Mouse (Mus musculus): ENCODE measurements around the gene Ppil4. TPM values are rescaled to one million over a fixed set of nuclear protein-coding genes. Genes with fewer than 3 reads are reported as not detected.
A peak's percentile ranks its signal among the peaks of the same experiment; 100 is the strongest.

The Ppil4 gene
- polyA plus RNA-seq, 1 experiment from 2014 or later: 30.9 TPM

GRCm38 (mm10) chr10:7844161-7844560 lies 51.5 kb downstream of the Ppil4 start:
- no peaks in the 10 kb centered on the region for H3K9me3 ChIP-seq
- 79% methylated on average over 4 of the region's 4 CpGs for WGBS
- no peak for DNase-seq (ENCODE audit: low spot score)

GRCm38 (mm10) chr10:7845136-7845535 lies 52.4 kb downstream of the Ppil4 start:
- 85% methylated on average over 8 of the region's 8 CpGs for WGBS
- Histone ChIP-seq H3K9me3 (no peaks in the 10 kb centered on the region), H3K36me3 (no peaks in the 10 kb centered on the region), H3K4me1 (replicated peaks) (no peaks in the 10 kb centered on the region), H3K4me3 (no peak overlapping the region), H3K27ac (no peak overlapping the region), H3K27me3 (ENCODE audit: insufficient read depth, poor library complexity, severe bottlenecking) (no peaks in the 10 kb centered on the region)
- no peak for DNase-seq (ENCODE audit: low spot score)

More at GRCm38 (mm10) chr10:7844161-7844560, 51.5 kb downstream of the Ppil4 start:
- Histone ChIP-seq H3K4me3 (no peak overlapping the region), H3K4me1 (replicated peaks) (no peaks in the 10 kb centered on the region), H3K27ac (no peak overlapping the region), H3K27me3 (ENCODE audit: insufficient read depth, poor library complexity, severe bottlenecking) (no peaks in the 10 kb centered on the region), H3K36me3 (no peaks in the 10 kb centered on the region)

GRCm38 (mm10) chr10:7845991-7846390 lies 53.3 kb downstream of the Ppil4 start:
- no peak for DNase-seq (ENCODE audit: low spot score)
- Histone ChIP-seq H3K27ac (no peak overlapping the region), H3K9me3 (no peaks in the 10 kb centered on the region), H3K27me3 (ENCODE audit: insufficient read depth, poor library complexity, severe bottlenecking) (no peaks in the 10 kb centered on the region), H3K4me1 (replicated peaks) (no peaks in the 10 kb centered on the region), H3K36me3 (no peaks in the 10 kb centered on the region), H3K4me3 (no peak overlapping the region)
- WGBS: 90% methylated on average over 4 of the region's 4 CpGs

GRCm38 (mm10) chr10:7847166-7847605 lies 54.5 kb downstream of the Ppil4 start:
- no peaks in the 10 kb centered on the region for H3K4me1 ChIP-seq (replicated peaks)
- H3K9me3 ChIP-seq: no peaks in the 10 kb centered on the region
- no peak for DNase-seq (ENCODE audit: low spot score)
- WGBS: 74% methylated on average over 2 of the region's 2 CpGs
- no peaks in the 10 kb centered on the region for H3K36me3 ChIP-seq
- H3K4me3 ChIP-seq: no peak overlapping the region
- no peak overlapping the region for H3K27ac ChIP-seq
- no peaks in the 10 kb centered on the region for H3K27me3 ChIP-seq (ENCODE audit: insufficient read depth, poor library complexity, severe bottlenecking)

- H3K4me1 ChIP-seq (replicated peaks): no peaks in the 10 kb centered on the region
- no peak overlapping the region for H3K4me3 ChIP-seq
- no peak for DNase-seq (ENCODE audit: low spot score)
- 64% methylated on average over 3 of the region's 3 CpGs for WGBS
- no peak overlapping the region for H3K27ac ChIP-seq
- no peaks in the 10 kb centered on the region for H3K36me3 ChIP-seq
- H3K9me3 ChIP-seq: no peaks in the 10 kb centered on the region
- H3K27me3 ChIP-seq (ENCODE audit: insufficient read depth, poor library complexity, severe bottlenecking): no peaks in the 10 kb centered on the region
Measured at GRCm38 (mm10) chr10:7851891-7852290, 59.2 kb downstream of the Ppil4 start.

- 88% methylated on average over 7 of the region's 7 CpGs for WGBS
- H3K4me3 ChIP-seq: no peak overlapping the region
Measured at GRCm38 (mm10) chr10:7860494-7860893, 67.8 kb downstream of the Ppil4 start.

GRCm38 (mm10) chr10:7861259-7861936 lies 68.7 kb downstream of the Ppil4 start:
- H3K27ac ChIP-seq: no peak overlapping the region
- no peaks in the 10 kb centered on the region for H3K36me3 ChIP-seq
- H3K27me3 ChIP-seq (ENCODE audit: insufficient read depth, poor library complexity, severe bottlenecking): peaks cover 3% of the 10 kb centered on the region
- no peak overlapping the region for H3K4me3 ChIP-seq
- H3K9me3 ChIP-seq: no peaks in the 10 kb centered on the region
- DNase-seq (ENCODE audit: low spot score): peak; percentile 1
- WGBS: 87% methylated on average over 14 of the region's 14 CpGs
- H3K4me1 ChIP-seq (replicated peaks): no peaks in the 10 kb centered on the region

More at GRCm38 (mm10) chr10:7860494-7860893, 67.8 kb downstream of the Ppil4 start:
- H3K36me3 ChIP-seq: no peaks in the 10 kb centered on the region
- peak; percentile 1 for DNase-seq (ENCODE audit: low spot score)
- H3K27ac ChIP-seq: no peak overlapping the region
- no peaks in the 10 kb centered on the region for H3K9me3 ChIP-seq
- H3K27me3 ChIP-seq (ENCODE audit: insufficient read depth, poor library complexity, severe bottlenecking): no peaks in the 10 kb centered on the region
- H3K4me1 ChIP-seq (replicated peaks): no peaks in the 10 kb centered on the region

- Histone ChIP-seq H3K36me3 (no peaks in the 10 kb centered on the region), H3K4me1 (replicated peaks) (peaks cover 3% of the 10 kb centered on the region), H3K27ac (no peak overlapping the region), H3K4me3 (no peak overlapping the region), H3K9me3 (no peaks in the 10 kb centered on the region), H3K27me3 (ENCODE audit: insufficient read depth, poor library complexity, severe bottlenecking) (peaks cover 10% of the 10 kb centered on the region)
- DNase-seq (ENCODE audit: low spot score): peak; percentile 2
- 93% methylated on average over 25 of the region's 25 CpGs for WGBS
Measured at GRCm38 (mm10) chr10:7861937-7862657, 69.4 kb downstream of the Ppil4 start.

- Histone ChIP-seq H3K36me3 (no peaks in the 10 kb centered on the region), H3K4me3 (no peak overlapping the region), H3K4me1 (replicated peaks) (peaks cover 8% of the 10 kb centered on the region), H3K9me3 (no peaks in the 10 kb centered on the region), H3K27me3 (ENCODE audit: insufficient read depth, poor library complexity, severe bottlenecking) (peaks cover 24% of the 10 kb centered on the region), H3K27ac (no peak overlapping the region)
- peak; percentile 1 for DNase-seq (ENCODE audit: low spot score)
- 93% methylated on average over 6 of the region's 6 CpGs for WGBS
Measured at GRCm38 (mm10) chr10:7863411-7863810, 70.7 kb downstream of the Ppil4 start.

- no peaks in the 10 kb centered on the region for H3K9me3 ChIP-seq
- H3K36me3 ChIP-seq: no peaks in the 10 kb centered on the region
- peaks cover 31% of the 10 kb centered on the region for H3K27me3 ChIP-seq (ENCODE audit: insufficient read depth, poor library complexity, severe bottlenecking)
- peaks cover 8% of the 10 kb centered on the region for H3K4me1 ChIP-seq (replicated peaks)
- 73% methylated on average over 6 of the region's 6 CpGs for WGBS
- H3K4me3 ChIP-seq: no peak overlapping the region
- peak overlapping the region; percentile 12; the same call in 1 of the 2 replicates for H3K27ac ChIP-seq
- DNase-seq (ENCODE audit: low spot score): peak; percentile 2
Measured at GRCm38 (mm10) chr10:7864184-7864583, 71.5 kb downstream of the Ppil4 start.

GRCm38 (mm10) chr10:7864806-7865205 lies 72.1 kb downstream of the Ppil4 start:
- H3K27ac ChIP-seq: no peak overlapping the region
- DNase-seq (ENCODE audit: low spot score): peak; percentile 1
- H3K27me3 ChIP-seq (ENCODE audit: insufficient read depth, poor library complexity, severe bottlenecking): peaks cover 37% of the 10 kb centered on the region
- 86% methylated on average over 3 of the region's 3 CpGs for WGBS
- no peaks in the 10 kb centered on the region for H3K36me3 ChIP-seq
- H3K4me1 ChIP-seq (replicated peaks): peaks cover 8% of the 10 kb centered on the region
- no peaks in the 10 kb centered on the region for H3K9me3 ChIP-seq
- H3K4me3 ChIP-seq: no peak overlapping the region

- peaks cover 11% of the 10 kb centered on the region for H3K4me1 ChIP-seq (replicated peaks)
- peak overlapping the region; percentile 63; the same call in 1 of the 2 replicates for H3K27ac ChIP-seq
- peaks cover 38% of the 10 kb centered on the region for H3K27me3 ChIP-seq (ENCODE audit: insufficient read depth, poor library complexity, severe bottlenecking)
- WGBS: 17% methylated on average over 50 of the region's 50 CpGs
- no peaks in the 10 kb centered on the region for H3K9me3 ChIP-seq
- peak; percentile 27 for DNase-seq (ENCODE audit: low spot score)
- H3K36me3 ChIP-seq: no peaks in the 10 kb centered on the region
- peak overlapping the region; percentile 52 for H3K4me3 ChIP-seq
Measured at GRCm38 (mm10) chr10:7866762-7867665, 74.3 kb downstream of the Ppil4 start.

Data from hindbrain, embryonic 10.5 days (tissue).